Mouse (Mus musculus) hematopoietic stem cell, adult 5-6 weeks (primary cell): Measurements from ENCODE around the gene Kcng4. TPM values are rescaled to one million over a fixed set of nuclear protein-coding genes. Genes with fewer than 3 reads are reported as not detected.

Source experiments
- ATAC-seq, 2 experiments: fragments of 125-278 bp in 1 of 2; replicated peaks in 1 of 2; 2 replicates each; pipeline ENCODE4 v1.8.0; 2016 to 2017; ENCODE audit warnings: inconsistent platforms in 2 of 2, mild to moderate bottlenecking in 2 of 2, moderate number of reproducible peaks in 2 of 2, low read depth in 1 of 2, moderate TSS enrichment in 1 of 2; ENCODE audit not compliant: low FRiP score in 2 of 2, poor library complexity in 2 of 2, severe bottlenecking in 2 of 2, insufficient read depth in 1 of 2, low TSS enrichment in 1 of 2
- total RNA-seq: library from RNA; stranded (forward); fragments of 172-1452, 232-1000 nt; gene quantifications from 2 replicates; pipeline ENCODE4 v1.2.3, GENCODE M21; 2017

Kcng4 gene
- total RNA-seq, 1 experiment from 2014 or later = not detected

DNA sequence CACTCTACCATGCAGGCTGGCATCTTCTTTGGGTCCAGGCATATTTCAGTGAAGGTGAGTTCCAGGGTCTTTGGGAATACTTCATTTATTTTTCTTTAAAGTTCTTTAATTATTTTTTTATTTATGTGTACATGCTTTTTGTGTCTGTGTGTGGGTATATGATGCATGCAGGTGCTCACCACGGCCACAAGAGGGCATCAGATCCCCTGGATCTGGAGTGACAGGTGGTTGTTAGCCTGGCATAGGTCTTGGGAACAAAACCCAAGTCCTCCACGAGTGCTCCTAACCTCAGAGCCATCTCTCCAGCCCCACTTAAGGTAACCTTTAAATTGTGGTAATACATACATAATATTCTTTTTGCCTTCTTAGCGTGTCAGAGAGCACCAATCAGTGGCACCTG lies 10.7 kb upstream of the Kcng4 start:
- no peak for ATAC-seq

DNA sequence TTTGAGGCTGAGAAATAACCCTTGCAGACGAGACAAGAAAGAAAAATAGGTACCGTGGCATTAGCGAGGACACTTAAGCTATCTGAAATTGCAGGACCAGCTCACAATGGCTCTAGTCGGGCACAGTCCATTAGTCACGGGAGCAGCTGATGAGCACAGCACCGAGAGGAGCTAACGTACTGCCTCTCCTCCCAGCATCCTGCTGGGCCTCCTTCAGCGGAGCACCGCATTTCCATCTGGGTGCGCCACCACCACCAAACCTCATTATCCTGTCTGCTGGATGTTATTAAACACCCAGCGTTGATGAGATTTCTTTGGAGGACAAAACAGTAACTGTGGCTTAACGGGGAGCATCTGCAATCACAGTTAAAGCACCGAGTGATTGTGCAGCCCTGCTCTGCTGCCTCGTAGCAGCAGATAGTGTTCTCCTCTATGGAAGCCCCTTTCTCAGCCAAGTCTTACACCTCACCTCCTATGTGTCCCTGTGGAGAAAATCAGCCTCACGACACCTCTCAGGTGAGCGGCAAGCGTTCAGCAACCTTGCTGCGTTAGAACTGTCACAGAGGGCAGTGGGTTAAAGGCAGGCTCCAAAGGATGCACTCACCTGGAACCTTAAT lies 9.6 kb upstream of the Kcng4 start:
- no peak for ATAC-seq

DNA sequence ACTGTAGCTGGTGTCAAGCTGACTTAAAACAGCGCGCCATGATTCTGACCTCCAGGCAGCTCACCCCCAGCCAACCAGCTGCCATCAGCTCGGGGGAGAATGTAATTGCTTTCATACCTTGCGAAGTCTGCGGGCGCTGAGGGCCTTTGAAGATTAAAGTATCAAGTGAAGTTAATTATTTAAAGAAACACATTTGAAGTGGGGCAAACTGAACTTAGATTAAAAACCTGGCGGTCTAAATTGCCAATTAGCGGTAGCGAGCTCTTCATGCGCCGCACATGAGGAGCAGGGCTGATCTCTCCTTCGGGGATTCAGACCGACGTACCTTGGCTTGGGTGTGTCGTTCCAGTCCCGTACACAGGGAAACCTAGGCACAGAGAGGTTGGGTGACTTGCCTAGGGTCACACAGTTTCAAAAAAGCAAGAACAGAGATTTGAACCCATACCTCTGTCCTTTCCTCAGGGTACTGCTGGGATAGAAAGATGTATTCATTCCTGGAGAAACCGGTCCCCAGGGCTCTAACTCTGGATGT lies 9.0 kb upstream of the Kcng4 start:
- no peak for ATAC-seq

DNA sequence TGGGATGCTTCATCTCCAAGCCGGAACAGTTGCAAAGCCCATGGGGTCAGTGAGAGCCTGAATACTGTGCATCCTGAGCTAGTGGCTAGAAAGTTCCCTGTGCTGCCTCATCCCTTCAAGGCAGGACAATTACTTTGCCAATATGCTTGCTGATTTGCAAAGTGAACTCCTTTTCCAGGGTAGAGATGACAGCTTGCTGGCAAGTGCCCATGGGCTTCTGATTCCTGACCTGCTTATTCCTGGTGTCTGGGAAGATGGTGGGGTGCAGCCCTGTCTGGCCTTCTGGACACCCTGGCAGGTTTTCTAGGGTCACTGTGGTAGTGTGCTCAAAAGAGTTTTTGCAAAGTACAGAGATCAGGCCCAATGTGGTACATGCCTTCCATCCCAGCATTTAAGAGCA lies 7.5 kb upstream of the Kcng4 start:
- ATAC-seq = no peak

DNA sequence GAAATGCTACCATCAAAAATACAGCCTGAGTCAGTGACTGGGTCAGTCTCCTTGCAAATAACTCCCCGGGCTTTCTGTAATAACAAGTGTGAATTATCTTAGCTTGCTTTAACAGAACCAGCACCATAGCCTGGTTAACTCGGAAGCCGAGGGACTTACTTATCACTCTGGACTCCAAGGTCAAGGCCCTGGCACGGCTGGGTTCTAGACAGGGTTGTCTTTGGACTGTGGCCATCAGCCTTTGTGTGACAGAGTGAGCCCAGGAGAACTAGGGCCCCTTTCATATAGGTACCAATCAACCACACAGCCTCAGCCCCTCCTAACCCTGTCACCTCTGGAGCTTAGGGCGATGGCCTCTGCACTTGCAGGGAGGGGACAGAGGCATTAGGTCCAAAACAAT lies 5.6 kb upstream of the Kcng4 start:
- ATAC-seq = no peak

DNA sequence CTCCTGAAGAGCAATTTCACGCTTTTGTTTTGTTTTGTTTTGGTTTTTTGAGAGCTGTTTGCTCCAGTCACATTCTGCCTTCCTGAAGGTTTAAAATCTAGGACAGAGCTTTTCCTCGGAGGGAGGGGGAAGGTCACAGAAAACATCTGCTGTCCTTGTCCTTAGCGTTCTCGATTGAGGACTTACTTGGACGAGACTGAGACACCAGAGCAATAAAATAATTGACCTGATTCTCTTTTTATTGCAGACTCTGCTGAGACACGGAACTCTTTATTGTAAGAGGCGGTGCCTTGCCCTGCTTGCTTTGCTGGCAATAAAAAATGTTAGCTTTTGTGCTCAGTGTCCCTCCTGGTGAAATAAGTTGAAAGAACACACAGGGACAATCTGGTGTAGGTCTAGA lies 4.3 kb upstream of the Kcng4 start:
- ATAC-seq = no peak

DNA sequence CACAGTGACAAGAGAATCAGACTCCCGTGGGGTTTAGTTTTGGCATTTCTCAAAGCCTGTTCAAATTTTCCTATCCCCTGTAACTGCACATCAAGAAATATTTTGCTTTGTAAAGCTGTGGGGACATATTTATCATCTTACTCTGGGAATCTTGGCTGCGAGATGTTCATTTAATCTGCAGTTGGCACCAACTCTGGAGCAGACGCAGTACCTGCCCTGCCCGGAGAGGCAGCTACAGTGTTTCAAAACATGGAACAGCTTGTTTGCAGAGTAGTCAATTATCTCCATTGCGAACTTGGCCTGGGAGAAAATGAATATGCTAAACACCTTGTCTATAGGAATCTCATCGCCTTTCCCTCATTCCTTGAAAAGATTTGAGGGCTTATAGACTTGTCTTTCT lies 2.8 kb upstream of the Kcng4 start:
- no peak for ATAC-seq

DNA sequence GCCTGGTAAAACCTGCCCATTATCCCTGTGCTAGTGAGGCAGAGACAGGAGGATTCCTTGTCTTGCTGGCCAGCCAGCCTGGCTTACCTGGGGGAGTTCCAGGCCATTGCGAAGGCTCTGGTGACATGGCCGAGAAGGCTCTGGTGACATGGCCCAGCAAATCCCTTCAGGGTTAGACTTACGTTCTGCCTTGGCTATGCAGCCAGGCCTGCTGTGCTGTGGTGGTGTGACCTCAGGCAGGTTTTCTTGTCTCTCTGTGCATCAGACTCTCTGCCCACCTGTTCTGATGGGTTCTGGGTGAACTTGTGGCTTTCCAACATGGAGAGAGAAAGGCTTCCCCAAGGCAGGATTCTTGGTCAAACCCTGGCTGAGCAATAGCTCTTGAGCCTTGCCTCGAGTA lies 1.9 kb upstream of the Kcng4 start:
- no peak for ATAC-seq

DNA sequence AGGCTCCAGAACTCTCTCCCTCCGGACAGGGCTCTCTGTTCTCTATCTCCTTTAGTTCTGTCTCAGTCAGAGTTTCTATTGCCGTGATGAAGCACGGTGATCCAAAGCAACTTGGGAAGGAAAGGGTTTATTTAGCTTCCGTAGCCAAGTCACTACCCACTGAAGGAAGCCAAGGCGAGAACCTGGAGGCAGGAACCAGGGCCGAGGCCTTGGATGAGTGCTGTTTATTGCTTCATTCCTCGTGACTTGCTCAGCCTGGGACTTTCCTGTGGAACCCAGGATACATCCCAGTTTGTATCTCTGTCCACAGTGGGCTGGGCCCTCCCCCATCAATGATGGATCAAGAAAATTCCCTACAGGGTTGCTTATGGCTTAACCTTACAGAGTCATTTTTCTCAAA lies 1.3 kb upstream of the Kcng4 start:
- no peak for ATAC-seq

DNA sequence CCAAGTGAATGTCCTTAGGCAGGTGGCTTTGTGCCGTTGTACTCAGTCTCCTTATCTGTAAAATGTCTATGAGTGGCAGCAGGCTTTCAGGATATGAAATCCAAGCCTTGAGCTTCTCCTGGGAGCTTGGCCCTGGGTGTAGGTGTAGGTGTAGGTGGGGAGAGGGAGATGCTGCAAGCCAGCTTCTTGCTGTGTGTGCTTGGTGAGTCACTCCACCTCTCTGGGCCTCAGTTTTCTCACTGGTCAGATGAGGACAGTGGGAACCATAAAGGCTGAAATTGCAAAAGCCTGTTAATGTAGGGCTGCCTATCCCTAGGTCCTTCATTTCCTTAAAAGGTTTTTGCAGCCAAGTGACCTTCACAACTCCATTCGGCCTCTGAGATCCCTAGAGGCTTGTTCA lies 478 bp upstream of the Kcng4 start:
- no peak for ATAC-seq

DNA sequence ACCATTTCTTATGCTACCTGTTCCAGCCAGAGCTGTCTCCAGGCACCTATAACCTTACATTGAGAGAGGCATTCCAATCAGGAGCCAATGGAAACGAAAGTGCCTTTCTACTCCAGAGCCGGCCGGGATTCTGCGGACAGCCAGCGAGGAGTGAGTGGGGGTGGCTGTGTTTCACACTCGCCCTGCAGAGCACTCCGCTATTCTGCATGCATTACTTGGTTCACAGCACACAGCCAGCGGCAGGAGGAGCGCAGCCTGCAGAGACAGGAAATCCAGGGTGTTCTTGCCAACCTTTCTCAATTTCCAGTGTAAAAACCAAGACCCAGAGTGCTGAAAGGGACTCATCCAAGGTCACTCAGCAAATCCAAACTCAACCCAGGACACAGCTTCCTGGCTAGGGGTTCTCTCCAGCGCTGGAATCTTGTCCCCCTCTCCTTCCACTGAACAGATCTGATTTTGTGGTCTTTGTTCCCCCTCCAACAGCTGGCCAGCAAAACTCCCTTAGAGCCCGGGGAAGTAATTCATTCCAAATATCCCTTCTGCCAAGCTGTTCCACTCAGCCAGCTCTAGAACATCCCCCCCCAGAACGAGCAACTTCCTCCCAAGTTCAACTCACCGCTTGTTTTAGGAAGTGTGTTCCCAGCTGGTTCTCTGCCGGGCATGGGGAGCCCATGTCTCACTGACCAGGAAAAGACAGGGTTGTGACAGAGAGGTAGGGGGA lies 704 bp downstream of the Kcng4 start:
- 0 out of 4 replicates have a peak, but pooled peaks of 1 of the 2 experiments have one; percentile 22 for ATAC-seq

DNA sequence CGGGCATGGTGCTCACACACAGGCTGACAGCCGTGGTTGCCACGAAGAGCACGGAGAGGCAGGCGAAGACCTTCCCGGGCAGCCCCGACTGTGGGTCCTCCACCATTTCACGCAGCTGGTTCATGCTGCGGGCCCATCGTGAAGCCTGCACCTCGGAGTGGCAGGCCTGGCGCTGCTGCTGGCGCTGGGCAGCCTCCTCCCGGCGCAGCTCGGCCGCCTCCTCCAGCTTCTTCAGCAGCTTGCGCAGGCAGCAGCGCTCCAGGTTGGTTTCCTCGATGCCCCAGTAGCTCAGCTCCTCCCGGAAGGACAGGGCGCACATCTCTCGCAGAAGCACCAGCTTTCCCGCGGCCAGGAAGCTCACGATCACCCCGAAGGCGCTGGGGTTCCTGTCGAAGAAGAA lies 2.6 kb downstream of the Kcng4 start:
- ATAC-seq = no peak

DNA sequence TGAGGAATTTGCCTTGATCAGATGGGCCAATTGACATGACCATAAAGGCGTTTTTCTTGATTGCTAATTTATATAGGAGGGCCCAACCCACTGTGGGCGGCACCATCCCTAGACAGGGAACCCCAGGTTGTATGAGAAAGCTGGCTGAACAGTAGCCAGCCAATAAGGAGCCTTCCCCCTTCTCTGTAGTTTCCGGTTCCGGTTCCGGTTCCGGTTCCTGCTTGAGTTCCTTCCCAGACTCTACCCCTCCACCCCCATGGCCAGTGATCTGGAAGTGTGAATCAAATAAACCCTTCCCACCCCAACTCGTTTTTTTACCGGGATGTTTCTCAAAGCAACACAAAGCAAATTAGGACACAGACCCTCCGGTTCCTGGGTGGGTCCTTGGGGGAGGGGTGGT lies 3.2 kb downstream of the Kcng4 start:
- ATAC-seq = no peak

DNA sequence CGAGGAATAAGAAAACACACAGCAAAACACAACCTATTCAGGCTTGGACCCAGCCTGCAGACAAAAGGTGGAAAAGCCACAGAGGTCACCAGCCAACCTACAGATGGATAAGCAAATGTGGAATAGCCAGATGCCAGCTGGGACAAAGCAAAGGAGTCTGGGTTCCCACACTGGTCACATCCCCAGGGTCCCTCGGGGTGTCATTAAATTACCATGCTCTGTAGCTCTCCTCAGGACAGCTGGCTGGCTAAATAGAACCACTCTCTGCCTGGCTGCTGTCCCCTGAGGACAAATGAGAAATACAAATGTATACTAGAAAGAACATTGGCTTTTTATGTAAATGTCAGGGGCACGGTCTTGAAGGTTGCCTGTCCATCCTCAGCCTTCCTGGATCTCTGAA lies 4.6 kb downstream of the Kcng4 start:
- no peak for ATAC-seq

DNA sequence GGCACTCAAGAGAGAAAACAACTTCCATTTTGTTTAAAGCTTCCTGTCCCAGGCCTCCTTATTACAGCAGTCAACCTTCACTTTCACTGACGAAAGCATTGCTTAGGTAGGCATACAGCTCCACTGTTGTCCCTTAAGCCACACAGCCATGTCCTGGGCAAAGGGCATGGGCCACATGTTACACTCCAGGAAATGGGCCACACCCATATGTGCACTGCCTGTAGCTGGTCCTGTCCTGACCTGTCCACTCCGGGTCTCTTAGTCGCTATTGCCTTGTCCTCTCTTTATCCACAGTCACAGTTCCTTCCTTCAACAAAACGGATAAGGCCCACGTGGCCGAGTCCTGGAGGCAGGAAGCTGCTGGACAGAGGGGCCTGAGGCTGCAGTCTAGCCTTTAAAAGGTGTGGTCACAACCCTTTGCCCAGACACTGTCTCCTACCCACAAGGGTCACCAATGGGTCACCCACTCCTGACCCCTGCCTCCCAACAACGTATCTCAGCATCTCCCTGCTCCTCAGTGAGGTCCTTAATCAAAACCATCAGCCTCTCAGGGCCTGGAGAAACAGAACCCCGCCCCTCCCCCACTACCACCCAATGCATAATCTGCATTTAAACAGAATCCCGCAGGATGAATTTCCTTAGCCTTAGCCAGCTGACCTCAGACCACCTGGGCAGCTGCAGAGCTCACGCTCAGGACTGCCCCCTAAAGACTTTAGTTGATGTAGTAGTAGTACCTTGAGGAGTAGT lies 7.7 kb downstream of the Kcng4 start:
- no peak for ATAC-seq

DNA sequence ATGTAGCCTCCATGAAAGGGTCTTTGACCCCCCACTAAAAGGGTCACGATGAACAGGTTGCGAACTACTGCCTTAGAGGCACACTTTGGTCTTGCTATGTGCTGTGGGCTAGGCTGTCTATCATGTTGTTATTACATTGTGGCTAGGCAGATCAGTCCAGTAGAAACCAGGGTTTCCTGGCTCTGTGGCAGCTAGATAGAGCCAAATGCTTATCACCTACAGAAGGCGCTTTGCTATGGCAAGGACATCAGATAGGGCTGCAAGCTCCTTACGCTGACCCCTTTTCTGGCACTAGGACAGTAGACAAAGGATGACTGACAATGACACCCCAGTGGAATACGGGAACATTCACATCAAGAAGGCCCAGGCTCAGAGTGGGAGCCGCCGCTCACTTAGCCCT lies 8.3 kb downstream of the Kcng4 start:
- no peak for ATAC-seq

DNA sequence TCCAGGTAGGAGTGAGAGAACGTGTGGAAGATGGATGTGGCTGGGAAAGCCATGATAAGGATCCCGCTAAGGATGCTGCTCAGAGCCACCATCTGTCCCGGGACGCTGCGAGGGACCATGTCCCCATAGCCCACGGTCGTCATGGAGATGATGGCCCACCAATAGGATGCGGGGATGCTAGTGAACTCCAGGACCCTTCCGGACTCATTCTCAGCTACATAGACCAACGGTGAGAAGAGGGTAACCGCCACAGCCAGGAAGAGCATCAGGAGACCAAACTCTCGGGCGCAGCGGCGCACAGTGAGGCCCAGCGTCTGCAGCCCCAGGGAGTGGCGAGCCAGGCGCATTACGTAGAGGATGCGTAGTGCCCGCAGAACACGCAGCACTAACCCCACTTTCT lies 9.7 kb downstream of the Kcng4 start:
- no peak for ATAC-seq

DNA sequence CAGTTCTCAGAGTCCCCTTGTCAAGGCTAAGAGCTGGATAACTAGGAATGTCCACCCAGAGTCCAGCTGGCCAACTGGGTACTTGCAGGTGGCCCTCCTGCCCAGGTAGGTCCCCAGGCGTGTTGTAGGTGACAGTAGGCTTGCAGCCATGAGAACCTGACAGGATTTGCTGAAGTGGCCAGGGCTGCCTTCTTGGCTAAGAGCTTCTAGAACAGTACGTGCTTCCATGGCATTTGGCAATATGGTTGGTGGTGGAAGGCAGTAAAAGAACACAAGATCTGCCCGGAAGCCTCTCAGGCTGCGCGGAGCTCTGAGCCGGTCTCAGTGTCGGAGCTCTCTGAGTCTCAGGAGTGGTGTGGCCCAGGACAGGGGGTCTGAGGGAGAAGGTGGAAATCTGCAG lies 10.6 kb downstream of the Kcng4 start:
- ATAC-seq = no peak
